Mouse (Mus musculus) heart, embryonic 11.5 days (tissue): Measurements from ENCODE around the gene Senp1. TPM values are rescaled to one million over a fixed set of nuclear protein-coding genes. Genes with fewer than 3 reads are reported as not detected.

Experiments used
- polyA plus RNA-seq: library from polyadenylated mRNA; unstranded; fragments of >200 nt; fragmentation: Nextera tagmentation; extraction: Ambion mirVana; gene quantifications from 2 replicates; pipeline ENCODE4 v1.2.1, GENCODE M21; 2014

The Senp1 gene
- polyA plus RNA-seq, 1 experiment from 2014 or later: 25.1 TPM

Other genes starting within 250 kb of the Senp1 start
- gene Hdac7, start 249.2 kb downstream of the Senp1 start, polyA plus RNA-seq: 24.6 and 25.0 TPM in 2 replicates
- gene Vdr, start 183.1 kb downstream of the Senp1 start, polyA plus RNA-seq: 0.62 and 0.72 TPM in 2 replicates
- gene Tmem106c, start 129.5 kb downstream of the Senp1 start, polyA plus RNA-seq: 30.1 and 34.9 TPM in 2 replicates
- 61.9 and 80.7 TPM in 2 replicates for gene Col2a1, start 89.0 kb downstream of the Senp1 start, polyA plus RNA-seq
- 49.3 and 68.3 TPM in 2 replicates for gene Pfkm, start 1.2 kb downstream of the Senp1 start, polyA plus RNA-seq
- 81.7 and 86.7 TPM in 2 replicates for gene Asb8, start 71.9 kb upstream of the Senp1 start, polyA plus RNA-seq
- 1.2 and 1.3 TPM in 2 replicates for gene Ccdc184, start 73.4 kb upstream of the Senp1 start, polyA plus RNA-seq
- gene Olfr288, start 101.8 kb upstream of the Senp1 start, polyA plus RNA-seq: not detected in 2 replicates
- not detected in 2 replicates for gene Gm44579, start 127.2 kb upstream of the Senp1 start, polyA plus RNA-seq
- gene Olfr287, start 127.3 kb upstream of the Senp1 start, polyA plus RNA-seq: not detected in 2 replicates
- not detected in 2 replicates for gene Olfr286, start 140.7 kb upstream of the Senp1 start, polyA plus RNA-seq
- gene H1fnt, start 163.5 kb upstream of the Senp1 start, polyA plus RNA-seq: not detected in 2 replicates
- 0.92 and 1.3 TPM in 2 replicates for gene Zfp641, start 202.4 kb upstream of the Senp1 start, polyA plus RNA-seq
- not detected in 2 replicates for gene Olfr285, start 223.6 kb upstream of the Senp1 start, polyA plus RNA-seq
- not detected in 2 replicates for gene Olfr284, start 247.2 kb upstream of the Senp1 start, polyA plus RNA-seq